Comparison of ENCODE assay signal across 12 mouse cellular contexts in the genomic region with DNA sequence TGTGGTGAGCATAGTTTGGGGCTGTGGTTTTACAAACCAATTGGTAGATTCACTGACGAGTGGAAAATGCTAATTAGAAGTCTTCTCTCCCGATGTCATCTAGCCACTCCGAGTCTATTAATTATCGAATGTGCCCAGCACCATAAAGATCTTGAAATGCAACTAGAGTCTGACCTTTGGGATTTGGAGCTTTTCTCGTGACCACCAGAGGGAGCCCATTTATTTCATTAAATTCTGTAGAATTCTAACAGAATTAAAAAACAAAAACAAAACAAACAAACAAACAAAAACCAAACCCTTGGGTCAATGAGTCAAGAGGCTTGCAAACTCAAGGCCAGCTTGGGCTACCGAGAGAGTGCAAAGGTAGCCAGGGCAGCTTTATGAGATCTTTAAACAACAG. TPM values are rescaled to one million over a fixed set of nuclear protein-coding genes. Genes with fewer than 3 reads are reported as not detected.
DNase-seq lines count a peak whose midpoint lies in the region; ATAC-seq and TF ChIP-seq lines count a peak whose summit lies in the region.
"Had no signal": no experiment of that assay in that cellular context is flagged by ENCODE, and none has a peak within 500 bp of the region (broad histone marks: within the 10 kb centered on the region; RNA-seq: fewer than 3 reads in every experiment).

No protein-coding gene starts in this region.

- H3K4me3 ChIP-seq in heart, adult 2 months: no peak overlapping the region
- H3K4me3 ChIP-seq in left cerebral cortex, adult 2 months: no peak overlapping the region
- H3K4me3 ChIP-seq in midbrain, embryonic 15.5 days: no peak overlapping the region
- H3K4me3 ChIP-seq: forebrain, embryonic 12.5 days; liver, embryonic 15.5 days had no signal

- no peaks in the 10 kb centered on the region for H3K36me3 ChIP-seq in heart, adult 2 months (ENCODE audit: control insufficient read depth, insufficient read depth, low read length)
- H3K36me3 ChIP-seq in midbrain, embryonic 15.5 days (replicated peaks): no peaks in the 10 kb centered on the region
- H3K36me3 ChIP-seq: forebrain, embryonic 12.5 days; liver, embryonic 15.5 days had no signal

- no peak overlapping the region for H3K9ac ChIP-seq in heart, adult 2 months (ENCODE audit: low read depth, low read length)
- no peak overlapping the region for H3K9ac ChIP-seq in midbrain, embryonic 15.5 days
- H3K9ac ChIP-seq: forebrain, embryonic 12.5 days; liver, embryonic 15.5 days had no signal

- H3K27ac ChIP-seq in heart, adult 2 months: no peak overlapping the region
- no peak overlapping the region for H3K27ac ChIP-seq in left cerebral cortex, adult 2 months
- no peak overlapping the region for H3K27ac ChIP-seq in midbrain, embryonic 15.5 days
- H3K27ac ChIP-seq: forebrain, embryonic 12.5 days; liver, embryonic 15.5 days had no signal

- H3K4me2 ChIP-seq in midbrain, embryonic 15.5 days: no peak overlapping the region
- H3K4me2 ChIP-seq: forebrain, embryonic 12.5 days; liver, embryonic 15.5 days had no signal

- intact Hi-C loops in heart, adult 2 months (cut with DNase I): loop anchor here (2.0 to 10.0 kb wide), 3 partner anchors 48 to 208 kb away; no protein-coding TSS in a partner anchor
- intact Hi-C loops in left cerebral cortex, adult 2 months (cut with DNase I): loop anchor here (2.0 to 5.0 kb wide), 3 partner anchors 65 to 208 kb away; no protein-coding TSS in a partner anchor
- intact Hi-C loops in left cerebral cortex, postnatal 10 days (cut with DNase I): loop anchor here (5.0 kb wide), 1 partner anchor 210 kb away; no protein-coding TSS in a partner anchor

- no peak for ATAC-seq in midbrain, embryonic 15.5 days (replicated peaks)
- ATAC-seq: hindbrain, embryonic 16.5 days had no signal

- no peaks in the 10 kb centered on the region for H3K9me3 ChIP-seq in midbrain, embryonic 15.5 days
- H3K9me3 ChIP-seq: forebrain, embryonic 12.5 days; liver, embryonic 15.5 days had no signal

- TF ChIP-seq EP300 in heart, adult 2 months (IDR thresholded peaks at IDR 0.05; ENCODE audit: insufficient read depth, low read depth, low read length): no peak

- DNase-seq in heart, adult 2 months: no peak
- no peak for DNase-seq in heart, adult 9 months (ENCODE audit: low spot score in 2 of 2)
- DNase-seq in left cerebral cortex, adult 2 months (ENCODE audit: extremely low spot score in 1 of 2, low spot score in 2 of 2): no peak
- no peak for DNase-seq in left cerebral cortex, postnatal 10 days (ENCODE audit: extremely low spot score in 1 of 2, low spot score in 2 of 2)
- DNase-seq in NIH3T3 (ENCODE audit: low read depth): peak; percentile 49
- DNase-seq in induced T-regulatory cell, adult 2 months (ENCODE audit: low read depth): peak; percentile 20
- DNase-seq in right cerebral cortex, postnatal 25 days: no peak
- DNase-seq: layer of hippocampus, postnatal 36 days had no signal

- TF ChIP-seq CTCF in heart, adult 2 months (IDR thresholded peaks at IDR 0.05): peak; percentile 64
- TF ChIP-seq CTCF in left cerebral cortex, adult 2 months (IDR thresholded peaks at IDR 0.05): peak; percentile 59

- no peak for TF ChIP-seq POLR2A in heart, adult 2 months (IDR thresholded peaks at IDR 0.05; ENCODE audit: insufficient read depth, low read depth, low read length)

- WGBS in heart, adult 2 months: 73% methylated on average over 6 of the region's 6 CpGs
- 65% methylated on average over 6 of the region's 6 CpGs for WGBS in midbrain, embryonic 15.5 days

- 0 out of 2 replicates have a peak, but pooled peaks cover 3% of the 10 kb centered on the region for H3K27me3 ChIP-seq in heart, adult 2 months (ENCODE audit: control insufficient read depth, insufficient read depth, low read length)
- H3K27me3 ChIP-seq in midbrain, embryonic 15.5 days (replicated peaks): no peaks in the 10 kb centered on the region
- H3K27me3 ChIP-seq: forebrain, embryonic 12.5 days; liver, embryonic 15.5 days had no signal

- no peaks in the 10 kb centered on the region for H3K79me2 ChIP-seq in heart, adult 2 months (replicated peaks; ENCODE audit: control insufficient read depth, insufficient read depth, low read length)

- H3K4me1 ChIP-seq in heart, adult 2 months (ENCODE audit: control insufficient read depth, insufficient read depth, low read length): peaks cover 2% of the 10 kb centered on the region; the same call in 1 of the 2 replicates
- H3K4me1 ChIP-seq in midbrain, embryonic 15.5 days: no peaks in the 10 kb centered on the region
- H3K4me1 ChIP-seq: forebrain, embryonic 12.5 days; liver, embryonic 15.5 days had no signal

RNA-seq across cellular contexts. Expression of a gene that starts 37.2 kb away (rescaled TPM):
- total RNA-seq in heart, adult 2 months (2021): 1 to 10 TPM; 1.1 to 1.7 TPM
- polyA plus RNA-seq in heart, adult 2 months (2012; rRNA removed): 1.1 and 1.3 TPM in 2 replicates
- 10 to 100 TPM; 11.1 to 11.3 TPM for total RNA-seq in left cerebral cortex, adult 2 months (2021)
- total RNA-seq in left cerebral cortex, postnatal 10 days (2021): 10 to 100 TPM; 12.1 to 12.4 TPM
- polyA plus RNA-seq in midbrain, embryonic 15.5 days (2015; fragmentation: Nextera tagmentation; extraction: Ambion mirVana): 6.1 and 7.6 TPM in 2 replicates

Comparison
In these comparisons a context has a peak if more than half of its experiments do, and no peak if none do; other contexts are left out.
1. DNase-seq: peak in NIH3T3 (single experiment) and induced T-regulatory cell, adult 2 months (single experiment); none in heart, adult 2 months (0 of 2), heart, adult 9 months (0 of 2), left cerebral cortex, adult 2 months (0 of 2), left cerebral cortex, postnatal 10 days (0 of 2) and right cerebral cortex, postnatal 25 days (single experiment).
2. RNA of a gene that starts 37.2 kb away (total RNA-seq): 12.1 to 12.4 TPM in left cerebral cortex, postnatal 10 days and 11.1 to 11.3 TPM in left cerebral cortex, adult 2 months; 1.1 to 1.7 TPM in heart, adult 2 months; every median in the first group is over 4 times any median in the second.